Mouse (Mus musculus): ENCODE data around the gene BC004004. TPM values are rescaled to one million over a fixed set of nuclear protein-coding genes. Genes with fewer than 3 reads are reported as not detected.
"Not testable (repeated sequence)": the region's sequence is repeated elsewhere in the genome, so short reads cannot be mapped to it uniquely, and the experiment has no call there.

Gene BC004004
- total and polyA plus RNA-seq, 3 experiments: 81.8 to 86.3 TPM; not detected in 1

DNA sequence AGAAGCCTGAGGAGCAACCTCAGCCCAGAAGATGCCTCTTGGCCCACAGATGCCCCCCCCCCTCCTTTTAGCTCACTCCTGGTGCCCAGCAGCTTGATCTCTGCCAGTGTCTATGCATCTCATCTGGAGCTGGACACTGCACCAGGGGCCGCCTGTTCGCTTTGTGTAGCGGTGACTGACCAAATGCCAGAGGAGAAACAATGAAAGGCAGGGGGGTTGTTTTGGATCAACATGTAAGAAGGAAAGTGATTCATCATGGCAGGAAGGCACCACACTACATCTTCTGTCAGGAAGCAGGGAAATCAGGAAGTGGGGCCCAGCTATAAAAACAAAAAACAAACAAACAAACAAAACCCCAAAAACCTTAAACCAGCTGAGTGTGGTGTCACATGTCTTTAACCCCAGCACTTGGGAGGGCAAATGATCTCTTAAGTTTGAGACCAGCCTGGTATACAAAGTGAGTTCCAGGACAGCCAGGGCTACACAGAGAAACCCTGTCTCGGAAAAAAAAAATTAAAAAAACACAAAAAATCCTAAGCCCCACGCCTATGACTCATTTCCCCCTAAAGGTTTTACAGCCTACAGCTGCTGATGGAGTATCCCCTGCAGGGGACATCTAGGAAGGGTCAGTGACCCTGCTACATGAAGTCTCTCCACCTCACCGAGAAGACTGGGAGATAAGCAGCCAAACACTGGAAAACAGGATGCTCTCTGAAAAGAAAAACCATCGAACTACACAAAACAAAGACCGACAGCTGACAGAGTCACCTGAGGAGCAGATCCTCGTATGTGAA, 47.3 kb downstream of the BC004004 start:
- H3K79me2 ChIP-seq (ENCODE audit: control insufficient read depth, insufficient read depth, low read length, poor library complexity): no peaks in the 10 kb centered on the region
- TF ChIP-seq RAD21 (IDR thresholded peaks at IDR 0.05; ENCODE audit: low read depth, low read length) (no peak), TCF12 (IDR thresholded peaks at IDR 0.05; ENCODE audit: low read depth, low read length) (no peak), POLR2AphosphoS2 (IDR thresholded peaks at IDR 0.05; ENCODE audit: low read length) (no peak), NRF1 (IDR thresholded peaks at IDR 0.05; ENCODE audit: insufficient read depth, low read depth, low read length, poor library complexity, severe bottlenecking) (no peak), GATA1 (IDR thresholded peaks at IDR 0.05; ENCODE audit: low read depth, low read length) (no peak), TBP (IDR thresholded peaks at IDR 0.05; ENCODE audit: low read depth, low read length) (no peak), MYC (IDR thresholded peaks at IDR 0.05; ENCODE audit: low read depth, low read length) (no peak), KAT2A (conservative IDR thresholded peaks at IDR 0.05; ENCODE audit: low read depth, low read length) (no peak), USF2 (IDR thresholded peaks at IDR 0.05; ENCODE audit: borderline replicate concordance in 1 of 2, insufficient read depth in 1 of 2, low read depth in 1 of 2, low read length in 2 of 2) (no peak), SIN3A (IDR thresholded peaks at IDR 0.05; ENCODE audit: low read length) (no peak), MAX (IDR thresholded peaks at IDR 0.05; ENCODE audit: low read length) (no peak), CHD1 (IDR thresholded peaks at IDR 0.05; ENCODE audit: low read depth, low read length) (no peak), EP300 (IDR thresholded peaks at IDR 0.05; ENCODE audit: low read depth in 1 of 2, low read length in 2 of 2) (no peak), MYB (IDR thresholded peaks at IDR 0.05; ENCODE audit: low read depth, low read length) (no peak)
- no peak overlapping the region for H3K4me3 ChIP-seq (ENCODE audit: control insufficient read depth in 1 of 2, insufficient read depth in 1 of 2, low read depth in 2 of 2, low read length in 2 of 2)
- peaks cover 0 to 16% of the 10 kb centered on the region in 2 experiments; a peak in 2 of 4 replicates for H3K36me3 ChIP-seq (ENCODE audit: control insufficient read depth in 1 of 2, insufficient read depth in 2 of 2, low read length in 2 of 2)
- no peak overlapping the region for H3K27ac ChIP-seq (ENCODE audit: control insufficient read depth, low read depth, low read length)
- H3K4me1 ChIP-seq (ENCODE audit: control insufficient read depth in 1 of 2, insufficient read depth in 2 of 2, low read length in 2 of 2): peaks cover 7 to 22% of the 10 kb centered on the region in 2 experiments; a peak in 3 of 4 replicates
- H3K9me3 ChIP-seq (replicated peaks; ENCODE audit: insufficient read depth, low read length): no peaks in the 10 kb centered on the region
- H3K27me3 ChIP-seq (ENCODE audit: control insufficient read depth in 1 of 2, insufficient read depth in 2 of 2, low read length in 2 of 2): no peaks in the 10 kb centered on the region
- DNase-seq (ENCODE audit: low read depth, low spot score): no peak
- H3K9ac ChIP-seq (ENCODE audit: control insufficient read depth, low read depth, low read length, poor library complexity, severe bottlenecking): no peak overlapping the region

DNA sequence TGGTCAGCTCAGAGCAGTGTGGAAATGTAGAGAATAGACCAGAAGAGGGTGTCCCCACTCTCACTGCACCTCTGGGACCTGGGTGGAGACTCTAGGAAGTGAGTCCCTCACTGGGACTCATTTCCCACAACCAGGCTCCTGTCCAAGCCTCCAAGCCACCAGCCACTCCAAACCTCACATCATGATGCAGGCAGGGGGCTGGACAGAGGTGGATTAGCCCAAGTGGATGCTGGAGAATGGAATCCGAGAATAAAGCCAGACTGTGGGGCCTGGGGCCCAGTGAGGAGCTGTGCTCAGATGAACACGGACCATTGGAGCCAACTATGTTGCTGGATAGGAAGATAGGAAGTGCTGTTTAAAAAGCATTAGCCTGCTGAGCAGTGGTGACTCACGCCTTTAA, 48.3 kb downstream of the BC004004 start:
- Histone ChIP-seq H3K4me1 (ENCODE audit: control insufficient read depth in 1 of 2, insufficient read depth in 2 of 2, low read length in 2 of 2) (peaks cover 7 to 22% of the 10 kb centered on the region in 2 experiments; a peak in 3 of 4 replicates), H3K36me3 (ENCODE audit: control insufficient read depth in 1 of 2, insufficient read depth in 2 of 2, low read length in 2 of 2) (peaks cover 0 to 16% of the 10 kb centered on the region in 2 experiments; a peak in 2 of 4 replicates), H3K27ac (ENCODE audit: control insufficient read depth, low read depth, low read length) (no peak overlapping the region), H3K9ac (ENCODE audit: control insufficient read depth, low read depth, low read length, poor library complexity, severe bottlenecking) (no peak overlapping the region), H3K79me2 (ENCODE audit: control insufficient read depth, insufficient read depth, low read length, poor library complexity) (no peaks in the 10 kb centered on the region), H3K27me3 (ENCODE audit: control insufficient read depth in 1 of 2, insufficient read depth in 2 of 2, low read length in 2 of 2) (no peaks in the 10 kb centered on the region), H3K9me3 (replicated peaks; ENCODE audit: insufficient read depth, low read length) (no peaks in the 10 kb centered on the region), H3K4me3 (ENCODE audit: control insufficient read depth in 1 of 2, insufficient read depth in 1 of 2, low read depth in 2 of 2, low read length in 2 of 2) (no peak overlapping the region)
- TF ChIP-seq GABPA (IDR thresholded peaks at IDR 0.05; ENCODE audit: low read depth, low read length): no peak
- TF ChIP-seq MXI1 (IDR thresholded peaks at IDR 0.05; ENCODE audit: low read depth, low read length): no peak
- TF ChIP-seq ZC3H11A (IDR thresholded peaks at IDR 0.05; ENCODE audit: low read depth, low read length): no peak
- TF ChIP-seq MEF2A (IDR thresholded peaks at IDR 0.05; ENCODE audit: extremely low read depth, insufficient replicate concordance, low read depth, low read length, poor library complexity, severe bottlenecking): no peak
- no peak for TF ChIP-seq USF2 (IDR thresholded peaks at IDR 0.05; ENCODE audit: borderline replicate concordance in 1 of 2, insufficient read depth in 1 of 2, low read depth in 1 of 2, low read length in 2 of 2)
- TF ChIP-seq SMC3 (IDR thresholded peaks at IDR 0.05; ENCODE audit: low read depth, low read length): no peak
- no peak for TF ChIP-seq CHD1 (IDR thresholded peaks at IDR 0.05; ENCODE audit: low read depth, low read length)
- no peak for TF ChIP-seq SIN3A (IDR thresholded peaks at IDR 0.05; ENCODE audit: low read length)
- no peak for TF ChIP-seq MAX (IDR thresholded peaks at IDR 0.05; ENCODE audit: low read length)
- TF ChIP-seq POLR2A (IDR thresholded peaks at IDR 0.05; ENCODE audit: control insufficient read depth in 1 of 2, insufficient read depth in 1 of 2, low read depth in 1 of 2, low read length in 2 of 2, poor library complexity in 1 of 2): no peak
- no peak for TF ChIP-seq MAZ (IDR thresholded peaks at IDR 0.05; ENCODE audit: low read depth, low read length)
- no peak for TF ChIP-seq BHLHE40 (IDR thresholded peaks at IDR 0.05; ENCODE audit: borderline replicate concordance, low read depth, low read length)
- no peak for TF ChIP-seq E2F4 (IDR thresholded peaks at IDR 0.05; ENCODE audit: borderline replicate concordance, low read depth, low read length)
- TF ChIP-seq TBP (IDR thresholded peaks at IDR 0.05; ENCODE audit: low read depth, low read length): no peak
- no peak for TF ChIP-seq ZMIZ1 (IDR thresholded peaks at IDR 0.05; ENCODE audit: low read depth, low read length)
- no peak for DNase-seq (ENCODE audit: low read depth, low spot score)

DNA sequence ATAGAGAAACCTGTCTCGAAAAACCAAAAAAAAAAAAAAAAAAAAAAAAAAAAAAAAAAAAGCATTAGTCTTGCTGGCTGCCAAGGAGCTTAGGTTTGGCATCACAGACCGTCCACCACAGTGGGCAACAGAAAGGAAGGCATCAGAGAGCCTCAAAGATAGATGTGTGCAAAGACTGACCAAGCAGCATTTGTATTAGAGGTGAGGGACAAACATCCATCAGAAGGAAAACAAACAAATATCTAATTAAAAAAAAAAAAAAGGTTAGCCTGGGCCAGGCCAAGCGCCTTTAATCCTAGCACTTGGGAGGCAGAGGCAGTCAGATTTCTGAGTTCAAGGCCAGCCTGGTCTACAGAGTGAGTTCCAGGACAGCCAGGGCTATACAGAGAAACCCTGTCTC, 48.8 kb downstream of the BC004004 start, which contains the start of gene Pi16:
Gene Pi16 (plus strand): TSS at position 301 of the 400 bp plus-strand sequence.
- DNase-seq (ENCODE audit: low read depth, low spot score); H3K4me3 ChIP-seq (ENCODE audit: control insufficient read depth in 1 of 2, insufficient read depth in 1 of 2, low read depth in 2 of 2, low read length in 2 of 2); H3K9me3 ChIP-seq (replicated peaks; ENCODE audit: insufficient read depth, low read length); H3K79me2 ChIP-seq (ENCODE audit: control insufficient read depth, insufficient read depth, low read length, poor library complexity); H3K27ac ChIP-seq (ENCODE audit: control insufficient read depth, low read depth, low read length); H3K27me3 ChIP-seq (ENCODE audit: control insufficient read depth in 1 of 2, insufficient read depth in 2 of 2, low read length in 2 of 2): not testable (repeated sequence)
- Histone ChIP-seq H3K9ac (ENCODE audit: control insufficient read depth, low read depth, low read length, poor library complexity, severe bottlenecking) (peak within 1 kb of the TSS; percentile 4; the same call in 1 of the 2 replicates), H3K36me3 (ENCODE audit: control insufficient read depth in 1 of 2, insufficient read depth in 2 of 2, low read length in 2 of 2) (peaks cover 0 to 16% of the 10 kb centered on the region in 2 experiments; a peak in 2 of 4 replicates), H3K4me1 (ENCODE audit: control insufficient read depth in 1 of 2, insufficient read depth in 2 of 2, low read length in 2 of 2) (peaks cover 7 to 22% of the 10 kb centered on the region in 2 experiments; a peak in 3 of 4 replicates)

Data from MEL (cell line).